Mouse (Mus musculus): ENCODE results near the gene Arhgap15. TPM values are rescaled to one million over a fixed set of nuclear protein-coding genes. Genes with fewer than 3 reads are reported as not detected.

The Arhgap15 gene
- polyA plus RNA-seq, 1 experiment from 2014 or later = 2.0 TPM

GRCm38 (mm10) chr2:43787141-43787540 lies 38.5 kb downstream of the Arhgap15 start:
- peaks cover 40% of the 10 kb centered on the region for H3K4me1 ChIP-seq (replicated peaks)
- WGBS = 44% methylated on average over 12 of the region's 12 CpGs
- H3K27ac ChIP-seq (replicated peaks) = no peak overlapping the region
- H3K4me2 ChIP-seq = no peak overlapping the region
- peaks cover 10% of the 10 kb centered on the region; the same call in 1 of the 2 replicates for H3K27me3 ChIP-seq
- no peak overlapping the region for H3K9ac ChIP-seq
- H3K4me3 ChIP-seq = no peak overlapping the region
- H3K36me3 ChIP-seq = no peaks in the 10 kb centered on the region
- peak; percentile 76; the same call in 1 of the 2 replicates for ATAC-seq (ENCODE audit: low read depth)
- no peaks in the 10 kb centered on the region for H3K9me3 ChIP-seq

GRCm38 (mm10) chr2:43788484-43788883 lies 39.9 kb downstream of the Arhgap15 start:
- H3K36me3 ChIP-seq = no peaks in the 10 kb centered on the region
- no peak overlapping the region; the same call in 1 of the 2 replicates for H3K9ac ChIP-seq
- no peaks in the 10 kb centered on the region for H3K9me3 ChIP-seq
- H3K4me1 ChIP-seq (replicated peaks) = peaks cover 39% of the 10 kb centered on the region
- H3K27me3 ChIP-seq = peaks cover 10% of the 10 kb centered on the region; the same call in 1 of the 2 replicates
- H3K27ac ChIP-seq (replicated peaks) = no peak overlapping the region
- H3K4me2 ChIP-seq = peak overlapping the region; percentile 24
- no peak for ATAC-seq (ENCODE audit: low read depth)
- WGBS = 26% methylated on average over 8 of the region's 8 CpGs
- H3K4me3 ChIP-seq = no peak overlapping the region

GRCm38 (mm10) chr2:43790049-43790693 lies 41.5 kb downstream of the Arhgap15 start:
- no peak overlapping the region for H3K4me3 ChIP-seq
- H3K36me3 ChIP-seq = no peaks in the 10 kb centered on the region
- H3K9ac ChIP-seq = no peak overlapping the region
- no peaks in the 10 kb centered on the region for H3K9me3 ChIP-seq
- H3K4me2 ChIP-seq = no peak overlapping the region
- WGBS = 38% methylated on average over 6 of the region's 6 CpGs
- H3K27me3 ChIP-seq = peaks cover 5% of the 10 kb centered on the region; the same call in 1 of the 2 replicates
- no peak overlapping the region for H3K27ac ChIP-seq (replicated peaks)
- ATAC-seq (ENCODE audit: low read depth) = no peak
- H3K4me1 ChIP-seq (replicated peaks) = peaks cover 29% of the 10 kb centered on the region

GRCm38 (mm10) chr2:43791575-43791974 lies 43.0 kb downstream of the Arhgap15 start:
- 56% methylated on average over 6 of the region's 6 CpGs for WGBS
- ATAC-seq (ENCODE audit: low read depth) = no peak

GRCm38 (mm10) chr2:43793105-43793504 lies 44.5 kb downstream of the Arhgap15 start:
- no peak for ATAC-seq (ENCODE audit: low read depth)
- Histone ChIP-seq H3K4me2 (no peak overlapping the region), H3K4me1 (replicated peaks) (peaks cover 10% of the 10 kb centered on the region), H3K4me3 (no peak overlapping the region), H3K36me3 (no peaks in the 10 kb centered on the region), H3K27me3 (peaks cover 5% of the 10 kb centered on the region; the same call in 1 of the 2 replicates), H3K9me3 (no peaks in the 10 kb centered on the region), H3K9ac (no peak overlapping the region), H3K27ac (replicated peaks) (no peak overlapping the region)
- 94% methylated on average over 3 of the region's 3 CpGs for WGBS

More at GRCm38 (mm10) chr2:43791575-43791974, 43.0 kb downstream of the Arhgap15 start:
- H3K9me3 ChIP-seq = no peaks in the 10 kb centered on the region
- no peak overlapping the region for H3K27ac ChIP-seq (replicated peaks)
- peaks cover 17% of the 10 kb centered on the region for H3K4me1 ChIP-seq (replicated peaks)
- peaks cover 5% of the 10 kb centered on the region; the same call in 1 of the 2 replicates for H3K27me3 ChIP-seq
- H3K4me2 ChIP-seq = no peak overlapping the region
- no peaks in the 10 kb centered on the region for H3K36me3 ChIP-seq
- H3K4me3 ChIP-seq = no peak overlapping the region
- H3K9ac ChIP-seq = no peak overlapping the region

- H3K4me1 ChIP-seq (replicated peaks) = no peaks in the 10 kb centered on the region
- H3K36me3 ChIP-seq = no peaks in the 10 kb centered on the region
- no peak overlapping the region for H3K4me3 ChIP-seq
- H3K9ac ChIP-seq = no peak overlapping the region
- ATAC-seq (ENCODE audit: low read depth) = no peak
- no peaks in the 10 kb centered on the region for H3K9me3 ChIP-seq
- peaks cover 5% of the 10 kb centered on the region; the same call in 1 of the 2 replicates for H3K27me3 ChIP-seq
- WGBS = 91% methylated on average over 5 of the region's 5 CpGs
- H3K4me2 ChIP-seq = no peak overlapping the region
- H3K27ac ChIP-seq (replicated peaks) = no peak overlapping the region
Observed at GRCm38 (mm10) chr2:43794700-43795099, 46.1 kb downstream of the Arhgap15 start.

GRCm38 (mm10) chr2:43796448-43796847 lies 47.8 kb downstream of the Arhgap15 start:
- Histone ChIP-seq H3K9me3 (no peaks in the 10 kb centered on the region), H3K9ac (no peak overlapping the region), H3K4me1 (replicated peaks) (no peaks in the 10 kb centered on the region), H3K27ac (replicated peaks) (no peak overlapping the region), H3K4me3 (no peak overlapping the region), H3K27me3 (no peaks in the 10 kb centered on the region; the same call in 1 of the 2 replicates), H3K4me2 (no peak overlapping the region), H3K36me3 (no peaks in the 10 kb centered on the region)
- WGBS = 95% methylated on average over 4 of the region's 4 CpGs
- ATAC-seq (ENCODE audit: low read depth) = no peak

GRCm38 (mm10) chr2:43805960-43806744 lies 57.5 kb downstream of the Arhgap15 start:
- no peak overlapping the region for H3K27ac ChIP-seq (replicated peaks)
- no peak overlapping the region for H3K9ac ChIP-seq
- 74% methylated on average over 4 of the region's 4 CpGs for WGBS
- no peak overlapping the region for H3K4me2 ChIP-seq
- ATAC-seq (ENCODE audit: low read depth) = no peak
- H3K9me3 ChIP-seq = no peaks in the 10 kb centered on the region
- H3K36me3 ChIP-seq = no peaks in the 10 kb centered on the region
- H3K4me3 ChIP-seq = no peak overlapping the region
- no peaks in the 10 kb centered on the region for H3K4me1 ChIP-seq (replicated peaks)
- no peaks in the 10 kb centered on the region for H3K27me3 ChIP-seq

- no peak overlapping the region for H3K4me2 ChIP-seq
- H3K9ac ChIP-seq = no peak overlapping the region
- no peaks in the 10 kb centered on the region for H3K4me1 ChIP-seq (replicated peaks)
- H3K4me3 ChIP-seq = no peak overlapping the region
- ATAC-seq (ENCODE audit: low read depth) = no peak
- no peaks in the 10 kb centered on the region for H3K36me3 ChIP-seq
- H3K27me3 ChIP-seq = no peaks in the 10 kb centered on the region
- WGBS = 83% methylated on average over 12 of the region's 12 CpGs
- H3K27ac ChIP-seq (replicated peaks) = no peak overlapping the region
- no peaks in the 10 kb centered on the region for H3K9me3 ChIP-seq
Observed at GRCm38 (mm10) chr2:43815896-43816787, 67.5 kb downstream of the Arhgap15 start.

GRCm38 (mm10) chr2:43816788-43817581 lies 68.4 kb downstream of the Arhgap15 start:
- Histone ChIP-seq H3K36me3 (no peaks in the 10 kb centered on the region), H3K4me2 (no peak overlapping the region), H3K9ac (no peak overlapping the region), H3K4me1 (replicated peaks) (no peaks in the 10 kb centered on the region), H3K27ac (replicated peaks) (no peak overlapping the region), H3K9me3 (no peaks in the 10 kb centered on the region), H3K4me3 (no peak overlapping the region), H3K27me3 (no peaks in the 10 kb centered on the region)
- no peak for ATAC-seq (ENCODE audit: low read depth)
- WGBS = 81% methylated on average over 8 of the region's 8 CpGs

- H3K36me3 ChIP-seq = no peaks in the 10 kb centered on the region
- H3K9ac ChIP-seq = no peak overlapping the region
- H3K4me2 ChIP-seq = no peak overlapping the region
- ATAC-seq (ENCODE audit: low read depth) = no peak
- H3K27me3 ChIP-seq = no peaks in the 10 kb centered on the region
- no peaks in the 10 kb centered on the region for H3K9me3 ChIP-seq
- WGBS = 92% methylated on average over 5 of the region's 5 CpGs
- H3K4me1 ChIP-seq (replicated peaks) = no peaks in the 10 kb centered on the region
- no peak overlapping the region for H3K4me3 ChIP-seq
- H3K27ac ChIP-seq (replicated peaks) = no peak overlapping the region
Observed at GRCm38 (mm10) chr2:43835931-43836330, 87.3 kb downstream of the Arhgap15 start.

Data from neural tube, embryonic 13.5 days (tissue).